Mouse (Mus musculus) granulocyte monocyte progenitor cell, adult 5-6 weeks (primary cell): Measurements from ENCODE around the gene Slc38a7. TPM values are rescaled to one million over a fixed set of nuclear protein-coding genes. Genes with fewer than 3 reads are reported as not detected.

Experiments used
- ATAC-seq: replicated peaks from 2 replicates; pipeline ENCODE4 v1.8.0; 2016; ENCODE audit warnings: mild to moderate bottlenecking, moderate TSS enrichment, inconsistent platforms; ENCODE audit not compliant: poor library complexity, severe bottlenecking
- total RNA-seq, 2 experiments: library from RNA; stranded (forward) in 1 of 2; stranded (reverse) in 1 of 2; fragments of 200-712, 200-1000 nt in 1 of 2; fragments of >200 nt in 1 of 2; fragmentation: Nextera tagmentation in 1 of 2; gene quantifications; 2 replicates each; pipeline ENCODE4 v1.2.3; 2014 to 2017

The Slc38a7 gene
- total RNA-seq, 2 experiments from 2014 or later: 7.0 to 8.2 TPM

- ATAC-seq: peak; percentile 93
Measured at GRCm38 (mm10) chr8:95852290-95852689, 1.0 kb downstream of the Slc38a7 start.

GRCm38 (mm10) chr8:95850326-95850725, 3.0 kb downstream of the Slc38a7 start:
- ATAC-seq: no peak

GRCm38 (mm10) chr8:95848734-95849464, 4.4 kb downstream of the Slc38a7 start:
- no peak for ATAC-seq

GRCm38 (mm10) chr8:95848061-95848551, 5.2 kb downstream of the Slc38a7 start:
- no peak for ATAC-seq

GRCm38 (mm10) chr8:95845026-95845425, 8.3 kb downstream of the Slc38a7 start:
- ATAC-seq: no peak

GRCm38 (mm10) chr8:95843968-95844367, 9.4 kb downstream of the Slc38a7 start:
- no peak for ATAC-seq

GRCm38 (mm10) chr8:95841436-95841835, 11.9 kb downstream of the Slc38a7 start:
- ATAC-seq: no peak

- no peak for ATAC-seq
Measured at GRCm38 (mm10) chr8:95839289-95839688, 14.1 kb downstream of the Slc38a7 start.

- ATAC-seq: no peak
Measured at GRCm38 (mm10) chr8:95837266-95837665, 16.1 kb downstream of the Slc38a7 start.

- no peak for ATAC-seq
Measured at GRCm38 (mm10) chr8:95835891-95836290, 17.4 kb downstream of the Slc38a7 start.

GRCm38 (mm10) chr8:95833435-95833984, 19.8 kb downstream of the Slc38a7 start:
- peak; percentile 78 for ATAC-seq

- ATAC-seq: peak; percentile 83
Measured at GRCm38 (mm10) chr8:95832603-95833434, 20.5 kb downstream of the Slc38a7 start.

- no peak for ATAC-seq
Measured at GRCm38 (mm10) chr8:95830144-95830543, 23.2 kb downstream of the Slc38a7 start.

- ATAC-seq: peak; percentile 98
Measured at GRCm38 (mm10) chr8:95825162-95825561, 28.2 kb downstream of the Slc38a7 start, which contains the start of gene Sap18b. Gene Sap18b (plus strand): TSS chr8:95825346.

GRCm38 (mm10) chr8:95822699-95823098, 30.6 kb downstream of the Slc38a7 start:
- ATAC-seq: no peak

GRCm38 (mm10) chr8:95822096-95822495, 31.2 kb downstream of the Slc38a7 start:
- no peak for ATAC-seq

- no peak for ATAC-seq
Measured at GRCm38 (mm10) chr8:95821266-95821665, 32.1 kb downstream of the Slc38a7 start.

GRCm38 (mm10) chr8:95818211-95818610, 35.1 kb downstream of the Slc38a7 start:
- no peak for ATAC-seq

GRCm38 (mm10) chr8:95817597-95817996, 35.7 kb downstream of the Slc38a7 start:
- ATAC-seq: no peak

- ATAC-seq: no peak
Measured at GRCm38 (mm10) chr8:95816044-95816708, 37.2 kb downstream of the Slc38a7 start.
